Mouse (Mus musculus) cerebellum, postnatal 25 days (tissue): ENCODE results near the gene Cyp2w1.
A peak's percentile ranks its signal among the peaks of the same experiment; 100 is the strongest.

ENCODE experiments used
- DNase-seq, 2 experiments: peaks; one replicate each; pipeline ENCODE4 v3.0.0; 2021; ENCODE audit warnings: mixed read lengths in 2 of 2

The Cyp2w1 gene

GRCm38 (mm10) chr5:139352317-139352716, at the start of gene Cyp2w1:
Gene Cyp2w1 (plus strand): TSS chr5:139352617.
- no peak for DNase-seq

- no peak for DNase-seq
Observed at GRCm38 (mm10) chr5:139303646-139304061, 48.8 kb upstream of the Cyp2w1 start.

GRCm38 (mm10) chr5:139309946-139310345, 42.5 kb upstream of the Cyp2w1 start:
- DNase-seq, result no peak

GRCm38 (mm10) chr5:139310477-139310876, 41.9 kb upstream of the Cyp2w1 start:
- DNase-seq, result no peak

GRCm38 (mm10) chr5:139311822-139312221, 40.6 kb upstream of the Cyp2w1 start:
- DNase-seq, result no peak

- no peak for DNase-seq
Observed at GRCm38 (mm10) chr5:139313536-139313935, 38.9 kb upstream of the Cyp2w1 start.

GRCm38 (mm10) chr5:139314941-139315642, 37.3 kb upstream of the Cyp2w1 start:
- no peak for DNase-seq

- peak in 1 of 2 experiments; percentile 50 for DNase-seq
Observed at GRCm38 (mm10) chr5:139316982-139317675, 35.3 kb upstream of the Cyp2w1 start.

- DNase-seq, result peak in 1 of 2 experiments; percentile 64
Observed at GRCm38 (mm10) chr5:139317751-139318504, 34.5 kb upstream of the Cyp2w1 start.

- DNase-seq, result no peak
Observed at GRCm38 (mm10) chr5:139320424-139320823, 32.0 kb upstream of the Cyp2w1 start.

GRCm38 (mm10) chr5:139321331-139321730, 31.1 kb upstream of the Cyp2w1 start:
- DNase-seq, result no peak

GRCm38 (mm10) chr5:139323260-139323924, 29.0 kb upstream of the Cyp2w1 start:
- DNase-seq, result peak; percentile 59 to 70

- DNase-seq, result peak; percentile 70 to 72
Observed at GRCm38 (mm10) chr5:139324045-139324491, 28.3 kb upstream of the Cyp2w1 start.

- peak; percentile 85 for DNase-seq
Observed at GRCm38 (mm10) chr5:139324691-139325394, 27.6 kb upstream of the Cyp2w1 start.

- DNase-seq, result peak; percentile 84 to 88
Observed at GRCm38 (mm10) chr5:139325395-139325966, 26.9 kb upstream of the Cyp2w1 start, which contains the start of gene Adap1. Gene Adap1 (minus strand): TSS chr5:139325622.

- peak; percentile 60 to 66 for DNase-seq
Observed at GRCm38 (mm10) chr5:139326111-139326696, 26.2 kb upstream of the Cyp2w1 start.

- peak in 1 of 2 experiments; percentile 18 for DNase-seq
Observed at GRCm38 (mm10) chr5:139326986-139327633, 25.3 kb upstream of the Cyp2w1 start.

GRCm38 (mm10) chr5:139327634-139328020, 24.8 kb upstream of the Cyp2w1 start:
- DNase-seq, result no peak

- DNase-seq, result no peak
Observed at GRCm38 (mm10) chr5:139330766-139331165, 21.7 kb upstream of the Cyp2w1 start.

- DNase-seq, result peak; percentile 88 to 90
Observed at GRCm38 (mm10) chr5:139331742-139332141, 20.7 kb upstream of the Cyp2w1 start.
